Comparison of ENCODE assay signal across 34 mouse cellular contexts in the genomic region with DNA sequence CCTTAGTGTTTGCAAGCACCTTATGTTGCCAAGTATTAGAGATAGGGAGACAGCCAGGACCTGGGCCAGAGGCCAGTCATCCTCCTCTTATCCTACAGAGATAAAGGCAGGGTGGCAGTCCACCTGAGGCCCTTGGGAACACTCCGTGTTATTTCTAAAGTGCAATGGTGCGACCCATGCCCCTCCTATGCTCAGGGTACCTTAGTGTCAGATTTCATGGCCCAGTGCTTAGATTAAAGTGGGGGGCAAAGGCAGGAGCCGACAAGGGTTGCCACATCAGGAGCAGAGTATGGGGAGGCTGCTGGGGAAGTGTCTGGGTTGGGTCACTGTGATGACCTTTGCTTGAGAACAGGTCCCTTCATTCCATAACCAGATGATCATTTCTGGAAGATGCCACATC. TPM values are rescaled to one million over a fixed set of nuclear protein-coding genes. Genes with fewer than 3 reads are reported as not detected.
"Had no signal": no experiment of that assay in that cellular context is flagged by ENCODE, and none has a peak within 500 bp of the region (broad histone marks: within the 10 kb centered on the region; RNA-seq: fewer than 3 reads in every experiment).

No protein-coding gene starts in this region.

- H3K9me3 ChIP-seq: heart, embryonic 12.5 days; heart, embryonic 13.5 days; heart, embryonic 15.5 days; hindbrain, embryonic 10.5 days; hindbrain, embryonic 12.5 days; hindbrain, embryonic 13.5 days; hindbrain, embryonic 15.5 days; intestine, embryonic 15.5 days; kidney, embryonic 15.5 days had no signal

- H3K4me3 ChIP-seq: heart, embryonic 12.5 days; heart, embryonic 13.5 days; heart, embryonic 15.5 days; hindbrain, embryonic 10.5 days; hindbrain, embryonic 12.5 days; hindbrain, embryonic 13.5 days; hindbrain, embryonic 15.5 days; intestine, embryonic 15.5 days; kidney, embryonic 15.5 days; layer of hippocampus, adult 2 months; left cerebral cortex, adult 2 months had no signal

- H3K27ac ChIP-seq: heart, embryonic 13.5 days; heart, embryonic 15.5 days; hindbrain, embryonic 10.5 days; hindbrain, embryonic 12.5 days; hindbrain, embryonic 13.5 days; hindbrain, embryonic 14.5 days; hindbrain, embryonic 15.5 days; hindbrain, postnatal 0 days; intestine, embryonic 15.5 days; kidney, embryonic 15.5 days; kidney, postnatal 0 days; layer of hippocampus, adult 2 months; left cerebral cortex, adult 2 months had no signal

- H3K27me3 ChIP-seq: heart, embryonic 12.5 days; heart, embryonic 13.5 days; heart, embryonic 15.5 days; hindbrain, embryonic 12.5 days; hindbrain, embryonic 13.5 days; hindbrain, embryonic 15.5 days; intestine, embryonic 15.5 days; kidney, embryonic 15.5 days had no signal

- H3K4me1 ChIP-seq: heart, embryonic 12.5 days; heart, embryonic 13.5 days; hindbrain, embryonic 10.5 days; hindbrain, embryonic 12.5 days; hindbrain, embryonic 15.5 days; intestine, embryonic 15.5 days; kidney, embryonic 15.5 days had no signal

- DNase-seq: heart, postnatal 10 days; heart, postnatal 14 days; heart, postnatal 36 days; heart, postnatal 4 days; kidney, adult 11 months; kidney, adult 18-20 months; kidney, adult 2 months; kidney, adult 8-10 months; kidney, adult 9 months; kidney, postnatal 10 days; kidney, postnatal 14 days; kidney, postnatal 25 days; kidney, postnatal 36 days; kidney, postnatal 4 days; layer of hippocampus, adult 9-11 months; layer of hippocampus, postnatal 36 days had no signal

RNA-seq across cellular contexts. Expression of a gene that starts 18.7 kb away (rescaled TPM):
- total RNA-seq: heart, adult 8-10 months; heart, postnatal 10 days; heart, postnatal 14 days; heart, postnatal 36 days; heart, postnatal 4 days; hematopoietic stem cell, adult 5-6 weeks had no signal
- polyA plus RNA-seq: heart, embryonic 11.5 days; kidney, adult 2 months; kidney, embryonic 14.5 days had no signal
